Mouse (Mus musculus) kidney, postnatal 0 days (tissue): Measurements from ENCODE around the gene Abhd4. TPM values are rescaled to one million over a fixed set of nuclear protein-coding genes. Genes with fewer than 3 reads are reported as not detected.

Experiments used
- ATAC-seq: fragments of 200-750 bp; cut with Nextera tagmentation; replicated peaks from 2 replicates; pipeline ENCODE4 v1.8.0; 2017; ENCODE audit warnings: low read depth, moderate number of reproducible peaks, moderate TSS enrichment, moderate library complexity; ENCODE audit not compliant: low FRiP score
- DNase-seq: peaks from one replicate; pipeline ENCODE4 v3.0.0-alpha.2; 2016; ENCODE audit warnings: low spot score
- H3K27ac ChIP-seq: fragments of 300-500 bp; sonication (generic); 2 replicates; pipeline ENCODE4 v1.5.1; 2014; ENCODE audit warnings: mild to moderate bottlenecking
- H3K27me3 ChIP-seq: fragments of 300-500 bp; sonication (generic); 2 replicates; pipeline ENCODE4 v1.6.1; 2014; ENCODE audit warnings: low read length, mixed read lengths; ENCODE audit not compliant: insufficient read depth
- H3K36me3 ChIP-seq: fragments of 300-500 bp; sonication (generic); 2 replicates; pipeline ENCODE4 v1.6.1; 2014; ENCODE audit warnings: low read length, mixed read lengths; ENCODE audit not compliant: insufficient read depth
- H3K4me1 ChIP-seq: fragments of 300-500 bp; sonication (generic); replicated peaks from 2 replicates; pipeline ENCODE4 v1.6.1; 2014; ENCODE audit warnings: antibody characterized with exemption, low read length, mixed read lengths; ENCODE audit not compliant: insufficient read depth
- H3K4me2 ChIP-seq: fragments of 300-500 bp; sonication (generic); 2 replicates; pipeline ENCODE4 v1.6.1; 2014; ENCODE audit warnings: mild to moderate bottlenecking, low read length, moderate library complexity, mixed read lengths
- H3K4me3 ChIP-seq: fragments of 300-500 bp; sonication (generic); replicated peaks from 2 replicates; pipeline ENCODE4 v1.5.1; 2014; ENCODE audit warnings: low read depth, low read length
- H3K9ac ChIP-seq: fragments of 300-500 bp; sonication (generic); 2 replicates; pipeline ENCODE4 v1.6.1; 2014; ENCODE audit warnings: low read depth, low read length
- H3K9me3 ChIP-seq: fragments of 300-500 bp; sonication (generic); replicated peaks from 2 replicates; pipeline ENCODE4 v1.6.1; 2016; ENCODE audit warnings: low read length, inconsistent platforms, mixed read lengths
- CTCF ChIP-seq: IDR thresholded peaks from 2 replicates; pipeline ENCODE4 v1.5.1; 2016; ENCODE audit warnings: antibody characterized with exemption, low read depth, mild to moderate bottlenecking, moderate library complexity
- WGBS: fragments of 180-500 bp; shearing (Covaris S2); extraction: QIAGEN DNeasy Blood & Tissue Kit; methylation state at CpG from one replicate; pipeline ENCODE4 v1.1.7; 2014; 5-methylcytosine and 5-hydroxymethylcytosine counted together
- polyA plus RNA-seq: library from polyadenylated mRNA; unstranded; fragments of >200 nt; fragmentation: Nextera tagmentation; extraction: Ambion mirVana; gene quantifications from 2 replicates; pipeline ENCODE4 v1.2.1, GENCODE M21; 2015

Abhd4 gene
- polyA plus RNA-seq, 1 experiment from 2014 or later, result 80.9 TPM

DNA sequence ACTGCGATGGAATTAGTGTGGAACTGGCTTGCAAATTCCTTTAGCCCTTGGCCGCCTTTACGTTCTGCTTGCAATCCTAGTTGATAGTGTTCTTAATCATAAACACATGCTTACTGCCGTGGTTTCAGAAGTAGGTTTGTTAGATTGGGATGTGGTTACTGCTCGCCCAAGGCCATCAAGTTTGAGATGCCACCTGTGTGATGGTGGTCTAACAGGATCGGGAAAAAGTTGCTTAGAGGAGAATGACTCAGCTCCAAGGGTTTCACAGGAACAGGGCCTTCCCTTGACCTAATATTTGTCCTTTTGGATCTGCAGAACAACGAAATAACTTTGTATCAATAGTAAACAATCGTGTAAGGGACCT lies 5.7 kb downstream of the Abhd4 start:
- Histone ChIP-seq H3K9me3 (no peaks in the 10 kb centered on the region), H3K27ac (peak overlapping the region; percentile 86), H3K9ac (peak overlapping the region; percentile 71), H3K4me1 (peaks cover 7% of the 10 kb centered on the region), H3K4me2 (peak overlapping the region; percentile 83), H3K36me3 (peaks cover 11% of the 10 kb centered on the region; the same call in 1 of the 2 replicates), H3K27me3 (no peaks in the 10 kb centered on the region), H3K4me3 (peak overlapping the region; percentile 71)
- no peak for TF ChIP-seq CTCF
- 15% methylated on average over 8 of the region's 8 CpGs for WGBS
- ATAC-seq (no peak), DNase-seq (no peak)

DNA sequence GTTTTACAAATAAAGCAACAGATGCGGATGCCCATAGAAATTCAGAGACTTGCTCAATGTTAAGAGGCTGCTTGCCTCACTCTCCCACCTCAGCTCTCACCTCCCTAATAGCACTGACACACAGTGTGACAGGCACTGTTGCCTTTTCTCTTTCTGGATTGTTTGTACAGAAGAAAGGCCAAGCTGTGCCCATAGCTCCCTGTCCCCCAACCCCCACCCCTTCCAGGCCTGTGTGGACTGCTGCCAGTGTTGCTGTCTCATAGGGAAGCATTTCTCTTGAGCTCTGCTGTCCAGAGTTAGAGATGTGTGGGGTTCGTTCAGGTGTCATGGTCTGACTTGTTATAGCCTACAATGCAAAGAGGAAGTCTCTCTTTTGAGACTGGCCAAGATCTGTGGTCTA lies 6.2 kb downstream of the Abhd4 start:
- no peak for TF ChIP-seq CTCF
- H3K4me2 ChIP-seq, result peak overlapping the region; percentile 83
- WGBS, result 61% methylated on average over 2 of the region's 2 CpGs

DNA sequence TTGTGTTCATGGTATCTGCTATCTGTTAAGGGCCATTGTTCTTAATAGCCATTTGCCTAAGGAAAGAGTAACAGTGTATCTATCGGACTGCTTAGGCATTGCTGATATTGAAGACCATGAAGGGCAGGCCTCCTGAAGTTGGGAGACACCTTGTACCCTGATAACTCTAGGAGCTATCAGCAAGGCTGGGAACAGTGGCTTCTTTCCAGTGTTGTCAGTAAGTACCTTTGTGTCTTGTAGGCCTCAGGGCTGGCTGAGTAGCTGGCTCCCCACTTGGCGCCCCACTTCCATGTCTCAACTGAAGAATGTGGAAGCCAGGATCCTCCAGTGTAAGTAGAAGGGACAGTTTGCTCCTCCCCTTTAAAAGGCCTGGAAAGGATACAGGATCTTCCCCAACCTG lies 7.4 kb downstream of the Abhd4 start:
- H3K4me2 ChIP-seq, result no peak overlapping the region
- H3K9ac ChIP-seq, result no peak overlapping the region
- H3K4me1 ChIP-seq, result peaks cover 6% of the 10 kb centered on the region
- no peak overlapping the region for H3K4me3 ChIP-seq
- no peak for TF ChIP-seq CTCF
- H3K27ac ChIP-seq, result no peak overlapping the region
- 95% methylated on average over 2 of the region's 2 CpGs for WGBS
- DNase-seq (no peak), ATAC-seq (no peak)
- no peaks in the 10 kb centered on the region for H3K9me3 ChIP-seq
- H3K36me3 ChIP-seq, result peaks cover 20% of the 10 kb centered on the region; the same call in 1 of the 2 replicates
- no peaks in the 10 kb centered on the region for H3K27me3 ChIP-seq

More for the DNA sequence above, 6.2 kb downstream of the Abhd4 start:
- Histone ChIP-seq H3K9me3 (no peaks in the 10 kb centered on the region), H3K4me1 (peaks cover 6% of the 10 kb centered on the region), H3K36me3 (peaks cover 15% of the 10 kb centered on the region; the same call in 1 of the 2 replicates), H3K4me3 (peak overlapping the region; percentile 71; the same call in 1 of the 2 replicates), H3K27me3 (no peaks in the 10 kb centered on the region), H3K27ac (no peak overlapping the region), H3K9ac (no peak overlapping the region)
- DNase-seq (no peak), ATAC-seq (no peak)

DNA sequence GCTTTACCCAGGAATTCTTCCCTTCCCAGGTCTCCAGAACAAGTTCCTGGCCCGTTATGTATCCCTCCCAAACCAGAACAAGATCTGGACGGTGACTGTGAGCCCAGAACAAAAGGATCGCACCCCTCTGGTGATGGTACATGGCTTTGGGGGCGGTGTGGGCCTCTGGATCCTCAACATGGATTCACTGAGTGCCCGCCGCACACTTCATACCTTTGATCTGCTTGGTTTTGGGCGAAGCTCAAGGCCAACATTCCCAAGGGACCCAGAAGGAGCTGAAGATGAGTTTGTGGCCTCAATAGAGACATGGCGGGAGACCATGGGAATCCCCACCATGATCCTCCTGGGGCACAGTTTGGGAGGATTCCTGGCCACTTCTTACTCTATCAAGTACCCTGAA lies 8.6 kb downstream of the Abhd4 start:
- Histone ChIP-seq H3K4me2 (no peak overlapping the region), H3K9me3 (no peaks in the 10 kb centered on the region), H3K27ac (no peak overlapping the region), H3K9ac (no peak overlapping the region), H3K4me3 (no peak overlapping the region), H3K27me3 (no peaks in the 10 kb centered on the region), H3K4me1 (peaks cover 6% of the 10 kb centered on the region), H3K36me3 (peaks cover 30% of the 10 kb centered on the region; the same call in 1 of the 2 replicates)
- no peak for TF ChIP-seq CTCF
- 97% methylated on average over 8 of the region's 8 CpGs for WGBS
- DNase-seq (no peak), ATAC-seq (no peak)

DNA sequence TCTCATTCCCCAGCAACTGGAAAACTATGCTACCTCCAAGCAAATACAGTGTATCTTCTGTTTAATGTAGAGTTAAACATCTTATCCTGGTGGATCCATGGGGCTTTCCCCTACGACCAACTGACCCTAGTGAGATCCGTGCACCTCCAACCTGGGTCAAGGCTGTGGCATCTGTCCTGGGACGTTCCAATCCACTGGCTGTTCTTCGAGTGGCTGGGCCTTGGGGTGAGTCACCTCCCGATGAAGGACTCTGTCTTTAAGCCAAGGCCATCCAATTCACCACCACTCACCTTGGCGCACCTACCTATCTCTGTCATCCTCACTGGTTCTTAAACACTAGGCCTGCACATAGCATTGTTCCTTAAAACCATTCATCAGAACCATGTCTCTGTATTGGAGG lies 9.1 kb downstream of the Abhd4 start:
- Histone ChIP-seq H3K4me1 (peaks cover 6% of the 10 kb centered on the region), H3K4me3 (no peak overlapping the region), H3K27ac (no peak overlapping the region), H3K27me3 (no peaks in the 10 kb centered on the region), H3K36me3 (peaks cover 33% of the 10 kb centered on the region; the same call in 1 of the 2 replicates), H3K9ac (no peak overlapping the region), H3K9me3 (no peaks in the 10 kb centered on the region), H3K4me2 (no peak overlapping the region)
- DNase-seq (no peak), ATAC-seq (no peak)
- 95% methylated on average over 6 of the region's 6 CpGs for WGBS
- TF ChIP-seq CTCF, result no peak

DNA sequence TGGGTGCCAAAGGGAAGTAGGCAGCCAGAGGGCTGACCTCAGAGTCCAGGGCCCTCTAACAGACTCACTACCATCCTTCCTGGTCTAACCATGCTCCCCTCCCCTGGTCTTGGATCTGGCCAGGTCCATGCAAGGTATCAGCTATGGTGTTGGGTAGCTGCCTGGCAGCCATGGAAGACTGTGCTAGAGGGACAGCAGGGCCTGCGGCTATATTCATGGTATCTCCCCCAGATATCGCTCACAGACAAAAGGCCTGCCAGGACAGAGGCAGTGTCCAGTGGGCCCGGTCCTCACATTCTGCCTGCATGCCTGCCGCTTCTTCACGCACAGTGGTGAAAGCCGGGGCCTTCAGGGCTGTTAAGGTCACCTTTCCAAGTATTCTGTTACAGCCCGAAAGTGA lies 10.2 kb downstream of the Abhd4 start:
- no peak overlapping the region for H3K27ac ChIP-seq
- no peaks in the 10 kb centered on the region for H3K9me3 ChIP-seq
- WGBS, result 84% methylated on average over 7 of the region's 7 CpGs
- peaks cover 6% of the 10 kb centered on the region for H3K4me1 ChIP-seq
- DNase-seq (no peak), ATAC-seq (no peak)
- no peak for TF ChIP-seq CTCF
- H3K4me3 ChIP-seq, result no peak overlapping the region
- H3K4me2 ChIP-seq, result no peak overlapping the region
- H3K36me3 ChIP-seq, result peaks cover 42% of the 10 kb centered on the region; the same call in 1 of the 2 replicates
- no peaks in the 10 kb centered on the region for H3K27me3 ChIP-seq
- no peak overlapping the region for H3K9ac ChIP-seq

DNA sequence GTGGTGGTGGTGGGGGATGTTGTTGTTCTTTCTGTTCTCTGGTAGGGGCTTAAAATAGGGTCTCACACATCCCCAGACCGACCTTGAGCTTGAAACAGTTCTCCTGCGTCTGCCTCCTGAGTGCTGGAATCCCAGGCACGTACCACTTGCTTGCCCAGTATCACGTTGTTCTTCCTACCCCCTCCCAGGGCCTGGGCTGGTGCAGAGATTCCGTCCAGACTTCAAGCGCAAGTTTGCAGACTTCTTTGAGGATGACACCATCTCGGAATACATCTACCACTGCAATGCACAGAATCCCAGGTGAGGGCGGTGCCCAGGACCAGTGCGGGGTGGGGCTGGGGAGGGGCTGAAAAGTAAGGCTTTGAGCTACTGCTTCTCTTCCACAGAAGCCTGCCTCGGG lies 11.1 kb downstream of the Abhd4 start:
- ATAC-seq, result no peak
- no peak for DNase-seq
- 67% methylated on average over 10 of the region's 10 CpGs for WGBS

More for the DNA sequence above, 11.1 kb downstream of the Abhd4 start:
- Histone ChIP-seq H3K9me3 (no peaks in the 10 kb centered on the region), H3K27ac (no peak overlapping the region), H3K9ac (no peak overlapping the region), H3K36me3 (peaks cover 42% of the 10 kb centered on the region; the same call in 1 of the 2 replicates), H3K4me1 (no peaks in the 10 kb centered on the region; the same call in 1 of the 2 replicates), H3K4me3 (no peak overlapping the region), H3K4me2 (no peak overlapping the region), H3K27me3 (no peaks in the 10 kb centered on the region)
- no peak for TF ChIP-seq CTCF
